Mouse (Mus musculus) forebrain, embryonic 11.5 days (tissue): Measurements from ENCODE around the gene Btg2. TPM values are rescaled to one million over a fixed set of nuclear protein-coding genes. Genes with fewer than 3 reads are reported as not detected.

Source experiments
- ATAC-seq: fragments of 200-750 bp; cut with Nextera tagmentation; replicated peaks from 2 replicates; pipeline ENCODE4 v1.8.0; 2017; ENCODE audit warnings: moderate TSS enrichment; ENCODE audit not compliant: low FRiP score
- DNase-seq: peaks from one replicate; pipeline ENCODE4 v3.0.0-alpha.2; 2017; ENCODE audit warnings: low spot score
- H3K27ac ChIP-seq: fragments of 300-500 bp; sonication (generic); 2 replicates; pipeline ENCODE4 v1.5.1; 2014; ENCODE audit warnings: low read depth, low read length
- H3K27me3 ChIP-seq: fragments of 300-500 bp; sonication (generic); 2 replicates; pipeline ENCODE4 v1.6.1; 2014; ENCODE audit warnings: mild to moderate bottlenecking, low read length, mixed read lengths; ENCODE audit not compliant: control insufficient read depth, insufficient read depth
- H3K36me3 ChIP-seq: fragments of 300-500 bp; sonication (generic); 2 replicates; pipeline ENCODE4 v1.6.1; 2014; ENCODE audit warnings: mild to moderate bottlenecking, low read length, moderate library complexity, mixed read lengths; ENCODE audit not compliant: control insufficient read depth, insufficient read depth
- H3K4me1 ChIP-seq: fragments of 300-500 bp; sonication (generic); replicated peaks from 2 replicates; pipeline ENCODE4 v1.6.1; 2014; ENCODE audit warnings: low read length, mixed read lengths; ENCODE audit not compliant: control insufficient read depth, insufficient read depth
- H3K4me2 ChIP-seq: fragments of 300-500 bp; sonication (generic); 2 replicates; pipeline ENCODE4 v1.6.1; 2014; ENCODE audit warnings: low read depth, mild to moderate bottlenecking, low read length, moderate library complexity, mixed read lengths; ENCODE audit not compliant: severe bottlenecking
- H3K4me3 ChIP-seq: fragments of 300-500 bp; sonication (generic); 2 replicates; pipeline ENCODE4 v1.5.1; 2014; ENCODE audit warnings: low read depth, low read length
- H3K9ac ChIP-seq: fragments of 300-500 bp; sonication (generic); 2 replicates; pipeline ENCODE4 v1.6.1; 2014; ENCODE audit warnings: low read length
- H3K9me3 ChIP-seq: fragments of 300-500 bp; sonication (generic); 2 replicates; pipeline ENCODE4 v1.6.1; 2016; ENCODE audit warnings: low read length, mixed read lengths; ENCODE audit not compliant: control insufficient read depth
- WGBS: fragments of 180-500 bp; shearing (Covaris S2); extraction: QIAGEN DNeasy Blood & Tissue Kit; methylation state at CpG from one replicate; pipeline ENCODE4 v1.1.7; 2014; 5-methylcytosine and 5-hydroxymethylcytosine counted together
- polyA plus RNA-seq: library from polyadenylated mRNA; unstranded; fragments of >200 nt; fragmentation: Nextera tagmentation; extraction: Ambion mirVana; gene quantifications from 2 replicates; pipeline ENCODE4 v1.2.1, GENCODE M21; 2014

Btg2 gene
- polyA plus RNA-seq, 1 experiment from 2014 or later = 110 TPM

DNA sequence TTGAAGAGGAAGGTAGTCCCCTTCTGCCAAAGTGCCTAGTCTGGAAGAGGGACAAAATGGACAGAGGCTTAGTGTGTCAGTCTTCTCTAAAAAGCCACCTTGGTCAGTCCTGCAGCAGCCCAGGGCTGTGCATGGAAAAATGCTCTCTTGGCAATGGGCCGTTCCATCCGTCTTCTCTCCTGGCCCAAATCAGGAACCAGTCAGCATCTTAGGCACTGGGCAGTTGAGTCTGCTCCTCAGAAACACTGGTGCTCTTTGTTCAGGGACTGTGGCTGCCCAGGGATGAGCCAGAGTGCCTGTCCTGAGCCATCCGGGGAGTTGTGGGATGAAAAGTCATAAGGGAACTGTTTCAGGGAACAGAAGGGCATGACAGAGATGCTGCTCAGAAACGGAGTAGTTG lies 40.6 kb downstream of the Btg2 start:
- no peaks in the 10 kb centered on the region for H3K36me3 ChIP-seq
- no peaks in the 10 kb centered on the region for H3K27me3 ChIP-seq
- WGBS = 82% methylated on average over 4 of the region's 4 CpGs
- H3K4me1 ChIP-seq = peaks cover 1% of the 10 kb centered on the region; the same call in 1 of the 2 replicates
- ATAC-seq = no peak
- no peak overlapping the region for H3K4me2 ChIP-seq
- no peak overlapping the region for H3K9ac ChIP-seq
- H3K9me3 ChIP-seq = no peaks in the 10 kb centered on the region
- DNase-seq = no peak
- H3K27ac ChIP-seq = no peak overlapping the region
- no peak overlapping the region for H3K4me3 ChIP-seq

DNA sequence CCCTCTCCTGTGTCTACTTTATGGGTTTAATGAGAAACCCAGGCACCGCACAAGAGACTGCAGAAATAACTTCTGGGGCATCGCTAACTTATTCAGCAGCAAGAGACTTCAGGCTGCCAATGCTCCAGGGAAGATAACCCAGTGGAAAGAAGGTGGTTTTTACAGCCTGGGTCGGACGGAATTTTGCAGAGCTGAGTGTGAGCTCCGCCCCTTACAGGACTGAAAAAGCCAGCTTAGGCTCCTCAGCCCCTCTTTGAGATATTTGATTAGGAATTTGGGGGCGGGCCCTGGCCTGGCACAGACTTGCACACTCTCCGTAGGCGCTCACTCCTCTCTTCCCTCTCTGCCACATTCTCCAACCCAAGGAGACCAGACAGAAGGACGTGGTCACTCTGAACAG lies 41.7 kb downstream of the Btg2 start, which contains the start of gene Fmod:
Gene Fmod (plus strand): TSS at position 83 of the 400 bp plus-strand sequence.
- ATAC-seq (no peak), DNase-seq (no peak)
- H3K4me2 ChIP-seq = no peak within 1 kb of the TSS
- WGBS = 50% methylated on average over 9 of the region's 9 CpGs
- no peaks in the 10 kb centered on the region for H3K27me3 ChIP-seq
- H3K36me3 ChIP-seq = no peaks in the 10 kb centered on the region
- H3K4me1 ChIP-seq = no peaks in the 10 kb centered on the region
- no peaks in the 10 kb centered on the region for H3K9me3 ChIP-seq
- no peak within 1 kb of the TSS for H3K9ac ChIP-seq
- H3K4me3 ChIP-seq = no peak within 1 kb of the TSS
- no peak within 1 kb of the TSS for H3K27ac ChIP-seq

- Histone ChIP-seq H3K36me3 (no peaks in the 10 kb centered on the region), H3K9me3 (no peaks in the 10 kb centered on the region), H3K4me1 (no peaks in the 10 kb centered on the region), H3K9ac (no peak overlapping the region), H3K4me3 (no peak overlapping the region), H3K27me3 (no peaks in the 10 kb centered on the region), H3K4me2 (no peak overlapping the region), H3K27ac (no peak overlapping the region)
- ATAC-seq (no peak), DNase-seq (no peak)
- 64% methylated on average over 2 of the region's 2 CpGs for WGBS
These were observed 42.4 kb downstream of the Btg2 start for GRCm38 (mm10) chr1:134036492-134036891.

DNA sequence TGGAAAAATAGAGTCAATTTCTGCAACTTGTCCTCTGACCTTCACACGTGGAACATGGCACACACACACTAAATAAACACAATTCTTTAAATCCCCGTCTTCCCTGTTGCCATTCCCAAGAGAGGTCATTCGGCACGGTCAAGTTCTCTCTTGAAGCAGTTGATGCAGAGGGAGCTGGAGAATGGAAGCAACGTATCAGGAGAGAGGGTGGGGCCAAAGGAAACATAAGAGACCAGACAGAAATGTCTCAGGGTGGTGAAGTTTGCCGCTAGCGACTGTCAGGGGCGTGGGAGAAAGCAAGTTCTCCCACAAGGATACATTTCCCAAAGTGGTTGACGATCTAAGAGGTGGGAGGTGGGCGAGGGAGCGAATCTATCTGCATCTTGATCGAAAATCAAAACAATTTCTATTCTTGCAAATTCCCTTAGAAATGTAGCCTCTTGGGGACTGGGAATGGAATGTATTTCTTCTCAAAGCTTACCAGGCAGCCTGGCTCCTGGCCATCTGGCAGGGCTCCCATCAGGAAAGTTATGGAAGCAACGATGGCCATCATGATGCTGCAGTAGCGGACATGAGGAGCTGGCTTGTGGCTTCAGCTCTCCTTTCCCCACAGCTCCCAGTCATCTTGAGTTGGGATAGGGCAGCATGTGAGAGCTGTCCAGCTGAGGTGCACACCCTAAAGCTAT lies 50.6 kb downstream of the Btg2 start:
- no peaks in the 10 kb centered on the region; the same call in 1 of the 2 replicates for H3K4me1 ChIP-seq
- H3K27me3 ChIP-seq = no peaks in the 10 kb centered on the region
- ATAC-seq (no peak), DNase-seq (no peak)
- no peak overlapping the region for H3K9ac ChIP-seq
- no peak overlapping the region for H3K27ac ChIP-seq
- 89% methylated on average over 14 of the region's 14 CpGs for WGBS
- H3K36me3 ChIP-seq = no peaks in the 10 kb centered on the region
- H3K4me3 ChIP-seq = no peak overlapping the region
- H3K4me2 ChIP-seq = no peak overlapping the region
- no peaks in the 10 kb centered on the region for H3K9me3 ChIP-seq

DNA sequence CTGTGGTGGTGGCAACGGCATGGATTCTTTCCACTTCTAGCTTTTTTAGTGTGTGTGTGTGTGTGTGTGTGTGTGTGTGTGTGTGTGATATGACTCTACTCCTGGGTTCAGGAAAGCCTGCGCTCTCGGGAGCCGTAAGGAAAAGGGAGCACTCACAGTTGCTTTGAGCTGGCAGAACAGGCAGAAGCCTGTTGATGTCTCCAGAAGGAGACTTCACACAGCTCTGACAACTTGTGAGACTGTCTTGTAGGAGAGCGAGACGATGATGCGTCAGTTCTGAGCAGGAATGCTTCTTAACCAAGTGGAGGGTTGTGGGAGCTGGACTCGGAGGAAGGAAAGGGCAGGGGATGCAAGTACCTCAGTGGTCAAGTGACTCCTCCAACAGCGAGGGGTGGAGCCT lies 52.2 kb downstream of the Btg2 start:
- H3K9me3 ChIP-seq = no peaks in the 10 kb centered on the region
- H3K4me3 ChIP-seq = no peak overlapping the region
- no peak overlapping the region for H3K27ac ChIP-seq
- no peak overlapping the region for H3K4me2 ChIP-seq
- no peaks in the 10 kb centered on the region; the same call in 1 of the 2 replicates for H3K4me1 ChIP-seq
- DNase-seq = no peak
- no peaks in the 10 kb centered on the region for H3K27me3 ChIP-seq
- H3K9ac ChIP-seq = no peak overlapping the region
- WGBS = 80% methylated on average over 9 of the region's 9 CpGs
- ATAC-seq = no peak
- H3K36me3 ChIP-seq = no peaks in the 10 kb centered on the region

DNA sequence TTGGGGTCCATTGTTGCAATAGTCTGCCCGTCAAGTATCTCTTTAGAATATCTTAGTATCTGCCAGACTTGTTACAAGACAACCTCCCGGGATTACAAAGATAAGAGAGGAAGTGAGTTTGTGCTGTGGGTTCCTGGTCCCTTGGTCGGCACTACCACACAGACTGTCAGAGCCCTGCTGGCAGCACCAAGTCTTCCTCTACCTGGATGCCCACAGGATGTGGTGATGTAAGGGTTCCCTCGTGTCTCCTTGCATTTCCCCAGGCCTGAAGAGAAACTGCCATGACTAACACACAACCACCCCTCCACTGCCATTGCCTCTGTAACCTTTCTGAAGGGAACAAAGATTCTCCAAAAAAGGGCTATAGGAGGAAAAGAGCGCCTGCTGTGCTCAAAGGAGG lies 52.9 kb downstream of the Btg2 start:
- WGBS = 76% methylated on average over 5 of the region's 5 CpGs

More for the DNA sequence above, 52.9 kb downstream of the Btg2 start:
- Histone ChIP-seq H3K4me1 (no peaks in the 10 kb centered on the region; the same call in 1 of the 2 replicates), H3K4me2 (no peak overlapping the region), H3K9ac (no peak overlapping the region), H3K4me3 (no peak overlapping the region), H3K9me3 (no peaks in the 10 kb centered on the region), H3K36me3 (no peaks in the 10 kb centered on the region), H3K27me3 (no peaks in the 10 kb centered on the region), H3K27ac (no peak overlapping the region)
- DNase-seq = no peak
- ATAC-seq = no peak

Other genes starting within 250 kb of the Btg2 start
- gene Optc, start 171.1 kb downstream of the Btg2 start, polyA plus RNA-seq = 2.5 and 2.6 TPM in 2 replicates
- 1.2 and 1.4 TPM in 2 replicates for gene Prelp, start 157.7 kb downstream of the Btg2 start, polyA plus RNA-seq
- 2.2 and 3.6 TPM in 2 replicates for gene Fmod, start 41.9 kb downstream of the Btg2 start, polyA plus RNA-seq
- not detected in 2 replicates for gene Chit1, start 32.1 kb upstream of the Btg2 start, polyA plus RNA-seq
- gene Chil1, start 103.1 kb upstream of the Btg2 start, polyA plus RNA-seq = 0.27 and 0.65 TPM in 2 replicates
- not detected in 2 replicates for gene Mybph, start 114.3 kb upstream of the Btg2 start, polyA plus RNA-seq
- 0.59 and 0.84 TPM in 2 replicates for gene Adora1, start 156.3 kb upstream of the Btg2 start, polyA plus RNA-seq
- not detected in 2 replicates for gene Myog, start 210.9 kb upstream of the Btg2 start, polyA plus RNA-seq